Mouse (Mus musculus) urinary bladder, adult 2 months (tissue): Measurements from ENCODE around the gene Pdp2. TPM values are rescaled to one million over a fixed set of nuclear protein-coding genes. Genes with fewer than 3 reads are reported as not detected.

Source experiments
- DNase-seq: peaks from one replicate; pipeline ENCODE4 v3.0.0; 2022; ENCODE audit warnings: low spot score
- polyA plus RNA-seq: library from polyadenylated mRNA; depleted of rRNA; stranded (reverse); fragments of >200 nt; gene quantifications from 2 replicates; pipeline ENCODE4 v1.2.3, GENCODE M21; 2012

Gene Pdp2
- polyA plus RNA-seq, 1 experiment = 6.1 TPM

GRCm38 (mm10) chr8:104597656-104598055 is 6.4 kb downstream of the Pdp2 start:
- no peak for DNase-seq

GRCm38 (mm10) chr8:104598496-104598895 is 7.2 kb downstream of the Pdp2 start:
- DNase-seq = no peak

- DNase-seq = no peak
Observed at GRCm38 (mm10) chr8:104601386-104601785, 10.1 kb downstream of the Pdp2 start.

GRCm38 (mm10) chr8:104601941-104602371 is 10.7 kb downstream of the Pdp2 start:
- DNase-seq = no peak

- peak; percentile 52 for DNase-seq
Observed at GRCm38 (mm10) chr8:104602468-104603244, 11.4 kb downstream of the Pdp2 start.

GRCm38 (mm10) chr8:104603245-104603593 is 12.0 kb downstream of the Pdp2 start:
- no peak for DNase-seq

GRCm38 (mm10) chr8:104606329-104606728 is 15.1 kb downstream of the Pdp2 start:
- no peak for DNase-seq

- no peak for DNase-seq
Observed at GRCm38 (mm10) chr8:104607944-104608343, 16.7 kb downstream of the Pdp2 start.

- no peak for DNase-seq
Observed at GRCm38 (mm10) chr8:104609222-104609621, 18.0 kb downstream of the Pdp2 start.

GRCm38 (mm10) chr8:104610185-104610766 is 19.0 kb downstream of the Pdp2 start:
- DNase-seq = no peak

- DNase-seq = no peak
Observed at GRCm38 (mm10) chr8:104611613-104612012, 20.4 kb downstream of the Pdp2 start.

GRCm38 (mm10) chr8:104613119-104613518 is 21.9 kb downstream of the Pdp2 start:
- DNase-seq = no peak

GRCm38 (mm10) chr8:104620765-104621164 is 29.5 kb downstream of the Pdp2 start:
- DNase-seq = no peak

GRCm38 (mm10) chr8:104624161-104624560 is 32.9 kb downstream of the Pdp2 start, which contains the start of gene Cdh16:
Cdh16 (minus strand) TSS chr8:104624396.
- no peak for DNase-seq

- peak; percentile 4 for DNase-seq
Observed at GRCm38 (mm10) chr8:104627065-104627740, 36.0 kb downstream of the Pdp2 start.

- DNase-seq = no peak
Observed at GRCm38 (mm10) chr8:104628402-104628801, 37.2 kb downstream of the Pdp2 start.

- peak; percentile 27 for DNase-seq
Observed at GRCm38 (mm10) chr8:104629306-104630110, 38.3 kb downstream of the Pdp2 start.

- no peak for DNase-seq
Observed at GRCm38 (mm10) chr8:104630111-104630479, 38.8 kb downstream of the Pdp2 start.

- DNase-seq = peak; percentile 32
Observed at GRCm38 (mm10) chr8:104630574-104630973, 39.3 kb downstream of the Pdp2 start.

GRCm38 (mm10) chr8:104630981-104631663 is 39.9 kb downstream of the Pdp2 start, which contains the start of gene Rrad:
Rrad (minus strand) TSS chr8:104631327.
- no peak for DNase-seq

- no peak for DNase-seq
Observed at GRCm38 (mm10) chr8:104631975-104632374, 40.7 kb downstream of the Pdp2 start.
